Comparison of ENCODE assay signal across 16 mouse cellular contexts in genomic region chr9:50674771-50675170, GRCm38 (mm10). TPM values are rescaled to one million over a fixed set of nuclear protein-coding genes. Genes with fewer than 3 reads are reported as not detected.
DNase-seq lines count a peak whose midpoint lies in the region; ATAC-seq and TF ChIP-seq lines count a peak whose summit lies in the region.
"Had no signal": no experiment of that assay in that cellular context is flagged by ENCODE, and none has a peak within 500 bp of the region (broad histone marks: within the 10 kb centered on the region; RNA-seq: fewer than 3 reads in every experiment).

No protein-coding gene starts in this region.

- peak; percentile 45 for TF ChIP-seq CTCF in layer of hippocampus, adult 2 months (conservative IDR thresholded peaks at IDR 0.05)
- peak; percentile 27 for TF ChIP-seq CTCF in Patski (IDR thresholded peaks at IDR 0.05)

- no peaks in the 10 kb centered on the region for H3K27me3 ChIP-seq in Patski
- H3K27me3 ChIP-seq: hindbrain, embryonic 12.5 days; midbrain, embryonic 12.5 days; neural tube, embryonic 13.5 days had no signal

- CTCF ChIA-PET in Patski (lab: Charles Lee), result no interaction called here

- DNase-seq in CD4-positive, CD25-positive, alpha-beta regulatory T cell, adult 2 months (ENCODE audit: low read depth, low spot score), result peak; percentile 7
- no peak for DNase-seq in layer of hippocampus, adult 2 months (ENCODE audit: low spot score in 2 of 2)
- no peak for DNase-seq in layer of hippocampus, adult 8-10 months (ENCODE audit: low spot score in 2 of 2)
- DNase-seq in A20 (ENCODE audit: low read depth, low spot score), result peak; percentile 31
- no peak for DNase-seq in Patski (ENCODE audit: low read depth, low spot score)
- DNase-seq in urinary bladder, postnatal 36 days (ENCODE audit: low spot score in 2 of 2), result no peak
- DNase-seq in kidney, adult 9 months, result no peak
- DNase-seq: cerebellum, adult 9-10 months; gastrocnemius, postnatal 25 days; layer of hippocampus, postnatal 36 days; right cerebral cortex, adult 18-20 months had no signal

- in situ Hi-C loops in Patski (cut with MboI; ENCODE audit: low pct_unique_long_range_greater_than_20kb), result loop anchor here (25.0 kb wide), 2 partner anchors 338 to 1612 kb away; partner anchors contain the start of genes Sik2 and Zw10

- no peak overlapping the region for H3K27ac ChIP-seq in layer of hippocampus, adult 2 months
- H3K27ac ChIP-seq: embryonic facial prominence, embryonic 10.5 days; hindbrain, embryonic 12.5 days; midbrain, embryonic 12.5 days; neural tube, embryonic 13.5 days had no signal

- POLR2A ChIA-PET in Patski (lab: Charles Lee), result no interaction called here

- ATAC-seq in CD4-positive, CD25-positive, alpha-beta regulatory T cell, adult 4 months, result no peak
- ATAC-seq in Patski, result no peak

- no peak overlapping the region for H3K4me3 ChIP-seq in layer of hippocampus, adult 2 months
- H3K4me3 ChIP-seq: embryonic facial prominence, embryonic 10.5 days; hindbrain, embryonic 12.5 days; midbrain, embryonic 12.5 days; neural tube, embryonic 13.5 days had no signal

RNA-seq across cellular contexts. Expression of gene Dlat, which starts 15.2 kb away (rescaled TPM):
- polyA plus RNA-seq in CD4-positive, CD25-positive, alpha-beta regulatory T cell, adult 4 months (2017; shearing (Covaris generic)), result 10 to 100 TPM; 13.4 to 13.6 TPM
- 100 to 1,000 TPM; 131 to 136 TPM for total RNA-seq in layer of hippocampus, adult 2 months (2021)
- total RNA-seq in layer of hippocampus, adult 8-10 months (2022), result 100 to 1,000 TPM; 117 to 138 (median 125) TPM
- polyA plus RNA-seq in Patski (2021), result 134 TPM

RNA-seq across cellular contexts. Expression of gene Nkapd1, which starts 57.5 kb away (rescaled TPM):
- 10 to 100 TPM; 15.1 to 17.0 TPM for polyA plus RNA-seq in CD4-positive, CD25-positive, alpha-beta regulatory T cell, adult 4 months (2017; shearing (Covaris generic))
- 10 to 100 TPM; 20.8 to 22.1 TPM for total RNA-seq in layer of hippocampus, adult 2 months (2021)
- 10 to 100 TPM; 17.0 to 23.7 (median 19.5) TPM for total RNA-seq in layer of hippocampus, adult 8-10 months (2022)
- polyA plus RNA-seq in Patski (2021), result 25.4 TPM

RNA-seq across cellular contexts. Expression of gene Pih1d2, which starts 57.6 kb away (rescaled TPM):
- under 1 TPM; 0.38 to 0.56 TPM for polyA plus RNA-seq in CD4-positive, CD25-positive, alpha-beta regulatory T cell, adult 4 months (2017; shearing (Covaris generic))
- total RNA-seq in layer of hippocampus, adult 2 months (2021), result 1 to 10 TPM; 2.3 to 2.7 TPM
- total RNA-seq in layer of hippocampus, adult 8-10 months (2022), result 1 to 10 TPM; 2.7 to 6.2 (median 5.7) TPM
- polyA plus RNA-seq in Patski (2021), result 8.2 TPM

Comparison
In these comparisons a context has a peak if more than half of its experiments do, and no peak if none do; other contexts are left out.
1. DNase-seq: peak in CD4-positive, CD25-positive, alpha-beta regulatory T cell, adult 2 months (single experiment) and A20 (single experiment); none in layer of hippocampus, adult 2 months (0 of 2), layer of hippocampus, adult 8-10 months (0 of 2), Patski (single experiment), urinary bladder, postnatal 36 days (0 of 2) and kidney, adult 9 months (single experiment).